Mouse (Mus musculus) hindbrain, embryonic 16.5 days (tissue): ENCODE measurements around the gene Hist1h4i. TPM values are rescaled to one million over a fixed set of nuclear protein-coding genes. Genes with fewer than 3 reads are reported as not detected.
"Not testable (repeated sequence)": the region's sequence is repeated elsewhere in the genome, so short reads cannot be mapped to it uniquely, and the experiment has no call there.

Source experiments
- ATAC-seq: fragments of 200-750 bp; cut with Nextera tagmentation; 2 replicates; pipeline ENCODE4 v1.8.0; 2017; ENCODE audit warnings: moderate TSS enrichment, moderate library complexity
- H3K27ac ChIP-seq: fragments of 300-500 bp; sonication (generic); 2 replicates; pipeline ENCODE4 v1.5.1; 2014; ENCODE audit warnings: low read depth, mild to moderate bottlenecking, control low read depth, low read length, moderate library complexity
- H3K27me3 ChIP-seq: fragments of 300-500 bp; sonication (generic); replicated peaks from 2 replicates; pipeline ENCODE4 v1.6.1; 2014; ENCODE audit warnings: low read length; ENCODE audit not compliant: control insufficient read depth, insufficient read depth
- H3K36me3 ChIP-seq: fragments of 300-500 bp; sonication (generic); 2 replicates; pipeline ENCODE4 v1.6.1; 2014; ENCODE audit warnings: mild to moderate bottlenecking, low read length, moderate library complexity, mixed read lengths; ENCODE audit not compliant: control insufficient read depth, insufficient read depth
- H3K4me1 ChIP-seq: fragments of 300-500 bp; sonication (generic); 2 replicates; pipeline ENCODE4 v1.6.1; 2014; ENCODE audit warnings: low read depth, low read length; ENCODE audit not compliant: control insufficient read depth, insufficient read depth
- H3K4me2 ChIP-seq: fragments of 300-500 bp; sonication (generic); 2 replicates; pipeline ENCODE4 v1.6.1; 2014; ENCODE audit warnings: mild to moderate bottlenecking, low read length, control low read depth, moderate library complexity
- H3K4me3 ChIP-seq: fragments of 300-500 bp; sonication (generic); 2 replicates; pipeline ENCODE4 v1.5.1; 2014; ENCODE audit warnings: mild to moderate bottlenecking, low read length, control low read depth, moderate library complexity
- H3K9ac ChIP-seq: fragments of 300-500 bp; sonication (generic); 2 replicates; pipeline ENCODE4 v1.6.1; 2014; ENCODE audit warnings: low read depth, mild to moderate bottlenecking, control low read depth, low read length, moderate library complexity
- H3K9me3 ChIP-seq: fragments of 300-500 bp; sonication (generic); 2 replicates; pipeline ENCODE4 v1.6.1; 2014; ENCODE audit warnings: mild to moderate bottlenecking, low read length, moderate library complexity; ENCODE audit not compliant: control insufficient read depth
- WGBS: fragments of 180-500 bp; shearing (Covaris S2); extraction: QIAGEN DNeasy Blood & Tissue Kit; methylation state at CpG from one replicate; pipeline ENCODE4 v1.1.7; 2014; 5-methylcytosine and 5-hydroxymethylcytosine counted together
- polyA plus RNA-seq: library from polyadenylated mRNA; unstranded; fragments of >200 nt; fragmentation: Nextera tagmentation; extraction: Ambion mirVana; gene quantifications from 2 replicates; pipeline ENCODE4 v1.2.1, GENCODE M21; 2015

The Hist1h4i gene
- polyA plus RNA-seq, result 6.5 and 6.7 TPM in 2 replicates

DNA sequence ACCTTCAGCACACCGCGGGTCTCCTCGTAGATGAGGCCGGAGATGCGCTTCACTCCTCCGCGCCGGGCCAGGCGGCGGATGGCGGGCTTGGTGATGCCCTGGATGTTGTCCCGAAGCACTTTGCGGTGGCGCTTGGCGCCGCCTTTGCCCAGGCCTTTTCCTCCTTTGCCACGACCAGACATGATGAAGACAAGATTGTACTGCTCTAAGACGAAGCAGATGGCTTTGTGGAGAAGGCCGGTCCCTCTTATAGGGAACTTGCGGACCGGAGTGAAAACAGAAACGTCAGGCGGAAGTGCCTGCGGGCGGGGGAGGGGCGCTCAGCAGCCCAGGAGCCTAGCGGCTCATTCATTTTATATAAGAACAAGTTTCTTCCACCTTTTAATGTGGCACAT, at the start of gene Hist1h4i:
Gene Hist1h4i, minus strand, starts transcription at position 221 of the 395 bp plus-strand sequence.
- ATAC-seq, result peak; percentile 70
- H3K9me3 ChIP-seq, H3K27me3 ChIP-seq, H3K36me3 ChIP-seq: not testable (repeated sequence)
- Histone ChIP-seq H3K27ac (peak within 1 kb of the TSS; percentile 66), H3K4me3 (peak within 1 kb of the TSS; percentile 44), H3K4me1 (peaks cover 22% of the 10 kb centered on the region), H3K9ac (peak within 1 kb of the TSS; percentile 48), H3K4me2 (peak within 1 kb of the TSS; percentile 90)
- under 1% methylated on average over 19 of the region's 27 CpGs for WGBS

DNA sequence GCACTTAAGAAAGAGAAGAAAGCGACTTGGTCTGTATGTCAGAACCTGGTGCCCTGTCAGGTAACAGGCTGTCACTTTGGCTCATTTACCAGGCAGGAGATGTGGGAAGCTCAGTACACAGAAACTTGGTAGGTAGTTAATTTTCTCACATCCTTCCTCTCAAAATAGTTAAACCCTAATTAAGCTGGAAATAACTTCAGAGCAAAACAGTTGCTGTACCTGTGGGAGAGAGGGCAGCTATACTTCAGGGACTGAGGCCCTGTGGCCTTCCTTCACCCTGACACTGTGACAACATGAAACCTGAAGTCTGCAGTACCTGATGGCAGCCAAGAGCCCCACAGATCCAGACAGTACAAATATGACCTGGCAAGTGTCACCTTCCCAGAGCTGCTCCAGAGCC, 43.0 kb upstream of the Hist1h4i start, which contains the start of gene Vmn1r188:
Gene Vmn1r188, plus strand, starts transcription at position 301 of the 400 bp plus-strand sequence.
- H3K27ac ChIP-seq, H3K36me3 ChIP-seq, H3K4me1 ChIP-seq, H3K9me3 ChIP-seq, H3K4me3 ChIP-seq, H3K4me2 ChIP-seq, ATAC-seq, H3K27me3 ChIP-seq, H3K9ac ChIP-seq: not testable (repeated sequence)
- WGBS, result 95% methylated on average over 1 of the region's 1 CpGs

DNA sequence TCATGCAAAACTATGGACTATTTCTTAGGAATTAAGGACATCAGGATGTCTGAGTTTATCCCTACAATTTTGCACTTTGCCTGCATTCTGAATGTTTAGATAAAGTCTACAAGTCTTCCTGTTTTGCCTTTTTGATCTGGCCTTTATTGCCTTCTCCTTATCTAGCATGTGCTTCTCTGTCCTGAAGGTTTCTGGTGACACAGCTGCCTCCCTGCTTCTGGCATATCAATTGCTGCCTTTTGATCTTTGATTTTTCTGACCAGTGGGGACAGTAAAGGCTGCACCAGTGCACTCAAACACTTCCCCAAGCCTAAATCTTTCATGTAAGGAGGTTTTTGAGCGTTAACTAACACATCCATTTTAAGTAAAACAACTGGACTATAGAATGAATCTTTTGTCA, 22.3 kb upstream of the Hist1h4i start:
- no peak overlapping the region for H3K27ac ChIP-seq
- no peaks in the 10 kb centered on the region for H3K4me1 ChIP-seq
- no peak overlapping the region for H3K4me3 ChIP-seq
- no peak overlapping the region for H3K4me2 ChIP-seq
- no peak for ATAC-seq
- no peak overlapping the region for H3K9ac ChIP-seq
- H3K9me3 ChIP-seq, result no peaks in the 10 kb centered on the region; the same call in 1 of the 2 replicates
- no peaks in the 10 kb centered on the region for H3K27me3 ChIP-seq
- no peaks in the 10 kb centered on the region for H3K36me3 ChIP-seq
- WGBS, result 72% methylated on average over 1 of the region's 1 CpGs

DNA sequence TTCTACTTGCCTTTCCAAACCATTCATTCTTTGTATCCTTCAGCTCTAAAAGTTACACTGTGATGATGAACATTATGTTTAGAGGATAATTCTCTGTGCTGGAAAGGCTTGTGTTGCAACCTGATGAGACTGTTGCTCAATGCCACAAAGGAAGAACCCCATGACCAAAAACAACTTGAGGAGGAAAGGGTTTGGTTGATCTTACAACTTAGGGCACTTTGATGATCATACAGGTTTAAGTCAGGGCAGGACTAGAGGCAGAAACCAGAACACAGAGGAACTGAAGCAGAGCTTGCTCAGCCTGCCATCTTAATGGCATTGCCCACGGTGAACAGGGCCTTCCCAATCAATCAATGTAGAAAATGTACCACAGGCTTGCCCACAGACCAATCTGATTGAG, 20.3 kb upstream of the Hist1h4i start:
- Histone ChIP-seq H3K4me2 (no peak overlapping the region), H3K27me3 (no peaks in the 10 kb centered on the region), H3K36me3 (no peaks in the 10 kb centered on the region), H3K9ac (no peak overlapping the region), H3K27ac (no peak overlapping the region), H3K4me1 (no peaks in the 10 kb centered on the region), H3K4me3 (no peak overlapping the region), H3K9me3 (no peaks in the 10 kb centered on the region; the same call in 1 of the 2 replicates)
- ATAC-seq, result no peak
- WGBS, result 94% methylated on average over 1 of the region's 1 CpGs

DNA sequence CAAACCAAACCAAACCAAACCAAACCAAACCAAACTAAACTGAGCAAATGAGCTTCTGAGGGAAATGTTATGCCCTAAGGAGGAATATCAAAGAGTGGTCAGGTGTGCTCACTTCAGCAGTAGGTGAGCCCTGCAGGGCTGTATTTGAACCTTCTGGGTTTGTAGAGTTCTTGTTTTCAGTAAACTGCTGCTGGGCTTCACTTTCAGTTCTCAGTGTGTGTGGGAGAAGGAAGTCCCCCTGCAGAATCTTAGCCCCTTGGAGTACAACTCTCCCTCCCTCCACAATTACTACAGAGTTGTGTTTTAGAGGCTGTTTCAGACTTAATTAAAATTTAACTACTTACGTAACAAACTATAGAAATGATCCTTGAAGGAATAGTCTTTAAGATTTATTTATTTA, 12.6 kb upstream of the Hist1h4i start:
- Histone ChIP-seq H3K4me3 (no peak overlapping the region), H3K36me3 (no peaks in the 10 kb centered on the region), H3K4me2 (no peak overlapping the region), H3K4me1 (no peaks in the 10 kb centered on the region), H3K9me3 (no peaks in the 10 kb centered on the region), H3K27ac (no peak overlapping the region), H3K9ac (no peak overlapping the region), H3K27me3 (no peaks in the 10 kb centered on the region)
- no peak for ATAC-seq
- WGBS, result 94% methylated on average over 1 of the region's 1 CpGs

DNA sequence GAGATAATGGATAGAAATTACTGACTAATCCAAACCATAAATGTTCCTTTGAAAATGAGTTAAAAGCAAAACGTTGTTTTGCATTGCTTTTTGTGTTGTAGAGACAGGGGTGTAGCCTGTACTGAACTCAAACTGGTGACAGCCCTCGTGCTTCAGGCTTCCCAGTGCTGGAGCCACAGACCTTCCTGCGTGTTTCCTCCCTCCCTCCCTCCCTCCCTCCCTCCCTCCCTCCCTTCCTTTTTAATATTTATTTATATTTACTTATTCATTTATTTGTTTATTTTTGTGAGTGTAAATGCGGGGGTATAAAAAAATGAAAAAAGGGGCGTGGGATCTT, 10.3 kb upstream of the Hist1h4i start:
- Histone ChIP-seq H3K4me2 (peak overlapping the region; percentile 69), H3K27me3 (no peaks in the 10 kb centered on the region), H3K36me3 (no peaks in the 10 kb centered on the region), H3K4me1 (no peaks in the 10 kb centered on the region), H3K27ac (peak overlapping the region; percentile 88), H3K9me3 (no peaks in the 10 kb centered on the region), H3K9ac (peak overlapping the region; percentile 67), H3K4me3 (peak overlapping the region; percentile 59)
- WGBS, result 15% methylated on average over 5 of the region's 5 CpGs
- ATAC-seq, result peak; percentile 41; the same call in 1 of the 2 replicates

DNA sequence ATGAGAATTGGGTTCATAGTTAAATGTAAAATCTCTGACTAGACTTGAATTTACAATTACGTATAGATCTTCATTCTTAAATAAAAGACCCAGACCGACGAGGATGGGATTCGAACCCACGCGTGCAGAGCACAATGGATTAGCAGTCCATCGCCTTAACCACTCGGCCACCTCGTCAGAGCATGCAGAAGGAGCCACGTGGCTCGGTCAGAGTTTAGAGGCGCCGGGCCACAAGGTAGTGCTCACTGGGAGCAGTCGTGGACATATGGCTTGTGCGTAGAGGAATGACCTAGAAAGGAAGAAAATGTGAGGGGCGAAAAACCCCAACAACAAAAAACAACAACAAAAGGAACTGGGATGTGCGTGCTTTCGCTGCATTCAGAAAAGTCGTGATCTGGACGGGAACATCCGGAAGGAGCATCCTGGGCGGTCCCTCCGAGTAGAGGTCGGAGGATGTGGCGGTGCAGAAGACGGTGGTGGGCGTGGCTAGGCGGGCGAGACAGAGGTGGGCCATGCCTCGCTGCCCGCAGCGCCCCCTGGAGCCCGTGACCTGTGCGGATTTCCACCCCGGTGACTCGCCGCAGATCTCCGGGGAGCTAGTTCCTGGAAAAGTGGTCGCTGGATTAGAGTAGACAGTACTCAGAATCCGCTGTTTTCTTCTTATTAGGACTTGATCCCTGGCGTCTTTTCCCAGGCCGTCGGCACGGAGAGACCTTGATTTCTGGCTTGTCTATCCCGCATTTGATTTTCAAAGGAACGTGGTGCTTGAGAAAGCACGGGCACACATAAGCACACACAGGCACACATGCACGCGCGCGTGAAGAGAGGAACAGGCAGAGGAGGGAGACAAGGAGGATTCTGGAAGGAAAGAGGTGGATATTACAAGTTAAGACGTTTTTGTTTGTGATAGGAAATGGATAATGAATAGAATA, 9.7 kb upstream of the Hist1h4i start:
- ATAC-seq, result peak; percentile 98
- Histone ChIP-seq H3K27me3 (no peaks in the 10 kb centered on the region), H3K9ac (peak overlapping the region; percentile 67), H3K4me3 (peak overlapping the region; percentile 59), H3K4me1 (no peaks in the 10 kb centered on the region), H3K9me3 (no peaks in the 10 kb centered on the region), H3K36me3 (no peaks in the 10 kb centered on the region), H3K27ac (peak overlapping the region; percentile 88), H3K4me2 (peak overlapping the region; percentile 69)
- under 1% methylated on average over 52 of the region's 52 CpGs for WGBS

DNA sequence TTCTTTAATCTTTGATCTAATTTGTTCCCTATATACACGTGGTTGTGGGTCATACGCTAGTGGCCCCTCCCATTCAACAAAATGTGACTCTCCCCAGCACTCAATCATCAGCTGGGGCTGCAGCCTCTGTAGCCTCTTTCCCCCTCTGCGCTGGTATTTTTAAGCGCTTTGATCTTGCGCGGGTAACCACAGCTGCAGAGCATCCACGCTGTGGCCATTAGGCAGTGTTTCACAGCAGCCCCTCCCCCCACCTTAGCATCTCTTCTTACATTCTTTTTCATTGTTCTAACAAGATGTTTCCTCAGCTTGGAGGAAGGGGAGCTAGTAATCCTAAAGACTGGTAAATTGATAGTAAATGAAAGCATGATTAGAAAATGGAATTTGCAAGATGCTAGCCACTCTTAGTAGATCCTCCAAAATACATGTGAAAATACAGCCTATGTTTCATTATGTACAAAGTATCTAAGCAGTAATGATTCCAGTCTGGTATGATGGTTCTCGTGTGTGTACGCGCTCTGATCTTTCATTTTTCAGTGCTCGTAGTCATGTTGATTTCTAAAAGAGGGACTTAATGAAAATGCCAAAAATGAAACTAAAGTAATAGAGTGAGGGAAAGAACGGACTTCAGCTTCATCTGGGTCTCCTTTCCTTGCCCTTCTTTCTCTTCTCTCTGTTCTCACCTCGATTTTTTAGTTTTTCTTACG, 8.7 kb upstream of the Hist1h4i start:
- under 1% methylated on average over 14 of the region's 14 CpGs for WGBS
- peak overlapping the region; percentile 79 for H3K27ac ChIP-seq
- peak; percentile 37 for ATAC-seq

DNA sequence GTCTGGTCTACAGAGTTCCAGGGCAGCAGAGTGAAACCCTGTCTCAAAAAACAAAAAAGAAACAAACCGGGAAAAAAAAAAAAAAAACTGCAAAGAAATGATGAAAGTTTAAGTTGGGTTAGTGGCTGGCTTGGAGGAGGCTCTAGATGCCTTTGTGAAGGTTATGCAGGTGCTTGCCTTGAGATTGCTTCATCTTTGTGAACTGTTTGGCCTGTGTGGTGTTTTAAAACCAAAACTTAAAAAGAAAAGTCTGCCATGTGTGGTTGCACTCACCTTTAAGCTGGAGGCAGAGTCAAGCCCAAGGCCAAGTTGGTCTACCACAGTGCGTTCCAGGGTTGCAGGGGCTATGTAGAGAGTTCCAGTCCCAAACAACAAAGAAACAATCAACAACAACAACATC, 7.9 kb upstream of the Hist1h4i start:
- Histone ChIP-seq H3K27ac (no peak overlapping the region), H3K4me1 (no peaks in the 10 kb centered on the region), H3K9ac (no peak overlapping the region), H3K27me3 (no peaks in the 10 kb centered on the region), H3K4me3 (no peak overlapping the region), H3K9me3 (no peaks in the 10 kb centered on the region), H3K4me2 (0 out of 2 replicates have a peak overlapping the region, but pooled peaks have one; percentile 24), H3K36me3 (no peaks in the 10 kb centered on the region)
- ATAC-seq, result no peak
- 85% methylated on average over 2 of the region's 2 CpGs for WGBS

More for the DNA sequence above, 8.7 kb upstream of the Hist1h4i start:
- Histone ChIP-seq H3K4me3 (peak overlapping the region; percentile 59), H3K4me2 (peak overlapping the region; percentile 69), H3K4me1 (no peaks in the 10 kb centered on the region), H3K9ac (peak overlapping the region; percentile 67), H3K36me3 (no peaks in the 10 kb centered on the region), H3K27me3 (no peaks in the 10 kb centered on the region), H3K9me3 (no peaks in the 10 kb centered on the region)
